Mouse (Mus musculus) adrenal gland, postnatal 4 days (tissue): Measurements from ENCODE around the gene Ccdc8. TPM values are rescaled to one million over a fixed set of nuclear protein-coding genes. Genes with fewer than 3 reads are reported as not detected.

Source experiments
- DNase-seq, 2 experiments: peaks; one replicate each; pipeline ENCODE4 v3.0.0; 2021 to 2022; ENCODE audit warnings: low spot score in 2 of 2, mixed read lengths in 2 of 2
- total RNA-seq, 2 experiments: library from RNA; stranded (reverse); gene quantifications; 2 replicates each; pipeline ENCODE4 v1.2.3; 2021

Ccdc8 gene
- total RNA-seq, 2 experiments from 2014 or later = 40.2 to 45.4 TPM

GRCm38 (mm10) chr7:17007300-17007699 lies 14.8 kb downstream of the Ccdc8 start:
- no peak for DNase-seq

DNA sequence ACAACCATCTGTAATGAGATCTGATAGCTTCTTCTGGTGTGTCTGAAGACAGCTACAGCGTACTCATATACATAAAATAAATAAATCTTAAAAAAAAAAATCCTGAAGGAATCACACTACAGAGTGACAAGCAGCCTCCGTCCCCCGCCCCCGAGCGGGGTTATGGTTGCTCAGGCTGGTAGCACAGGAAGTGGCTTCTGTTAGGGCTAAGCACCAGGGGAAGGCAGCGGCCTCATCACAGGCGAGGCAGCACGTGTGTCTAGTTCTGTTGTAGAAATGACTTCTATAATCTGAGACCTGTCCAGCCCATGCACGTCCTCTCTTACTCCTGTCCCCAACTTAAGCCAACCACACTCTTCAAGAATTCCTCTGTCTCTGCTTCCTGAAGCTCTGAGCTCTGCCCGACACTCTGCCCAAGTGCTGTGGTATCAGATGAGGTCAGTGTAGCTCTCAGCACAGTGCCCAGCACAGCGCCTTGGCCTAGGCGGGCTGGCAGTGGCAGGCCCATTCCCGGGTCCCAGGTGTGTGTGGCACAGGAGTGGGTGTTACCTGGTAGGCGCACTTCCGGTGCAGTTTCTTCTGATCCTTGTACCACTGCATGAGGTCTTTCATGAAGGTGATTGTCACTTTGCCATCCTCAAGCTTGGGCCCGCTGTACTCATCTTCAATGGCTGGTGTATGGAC lies 17.0 kb downstream of the Ccdc8 start:
- DNase-seq = no peak

GRCm38 (mm10) chr7:17010010-17010347 lies 17.5 kb downstream of the Ccdc8 start:
- DNase-seq = no peak

DNA sequence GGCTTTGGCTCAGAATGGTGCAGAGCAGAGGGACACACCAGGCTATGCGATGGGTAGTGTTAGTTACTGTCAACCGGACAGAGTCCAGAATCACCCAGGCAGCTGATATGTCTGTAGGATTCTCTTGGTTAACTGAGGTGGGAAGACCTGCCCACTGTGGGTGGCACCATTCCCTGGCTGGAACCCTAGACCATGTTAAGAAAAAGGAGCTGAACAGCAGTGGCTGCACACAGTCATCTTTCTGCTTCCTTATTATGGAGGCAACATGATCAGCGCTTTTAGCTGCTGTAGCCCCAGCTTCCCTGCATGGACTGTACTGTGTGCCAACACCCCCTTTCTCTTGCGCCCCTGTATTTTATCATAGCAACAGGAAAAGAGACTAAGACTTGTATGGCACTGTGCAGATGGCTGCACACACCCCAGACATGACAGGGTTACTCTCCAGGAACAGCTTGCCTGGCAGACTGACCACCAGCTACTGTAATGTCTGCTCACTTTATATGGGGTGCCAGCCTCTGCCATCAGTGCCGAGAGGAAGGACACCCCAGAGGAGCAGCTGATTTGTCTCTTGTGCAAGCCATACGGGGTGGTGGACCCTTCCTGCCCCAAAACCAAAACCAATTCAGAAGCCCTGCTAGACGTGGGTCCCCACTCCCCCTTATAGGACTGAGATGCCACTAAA lies 19.5 kb downstream of the Ccdc8 start:
- no peak for DNase-seq

DNA sequence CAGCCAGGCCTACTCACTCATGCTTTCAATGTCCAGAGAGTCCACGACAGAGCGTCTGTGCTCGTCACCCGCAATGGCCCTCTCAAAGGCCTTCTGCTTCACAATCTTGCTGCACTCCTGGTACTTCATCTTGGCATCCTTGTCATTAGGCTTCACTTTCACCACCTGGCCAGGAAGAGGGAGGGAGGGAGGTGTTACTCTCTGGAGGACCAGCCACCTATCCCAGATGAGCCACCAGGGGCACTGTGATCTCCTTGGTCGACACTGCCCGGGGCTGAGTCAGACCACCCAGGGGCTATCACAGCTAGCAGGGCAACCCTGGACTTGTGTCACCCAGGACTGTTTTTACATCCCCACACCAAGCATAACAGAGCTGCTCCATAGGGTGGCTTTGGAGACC lies 22.9 kb downstream of the Ccdc8 start:
- DNase-seq = no peak

DNA sequence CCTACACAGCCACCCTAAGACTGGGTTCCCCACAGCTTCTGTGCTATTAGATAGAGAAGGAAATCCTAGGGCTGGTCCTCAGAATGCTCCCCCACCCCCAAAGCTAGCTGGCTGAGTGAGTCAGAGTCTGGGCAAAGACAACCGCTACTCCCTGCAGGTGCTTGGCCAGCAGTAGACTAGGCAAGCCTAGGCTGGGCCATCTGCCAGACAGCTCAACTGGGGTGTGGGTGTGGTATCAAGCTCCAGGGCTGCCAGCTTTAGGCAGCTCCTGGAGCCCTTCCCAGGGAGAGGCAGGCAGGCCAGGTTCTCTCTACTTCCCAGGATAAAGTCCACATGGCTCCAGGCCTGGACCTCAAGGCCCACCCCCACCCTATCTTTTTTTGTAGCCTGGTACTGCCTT lies 24.5 kb downstream of the Ccdc8 start:
- peak in 1 of 2 experiments; percentile 50 for DNase-seq

- DNase-seq = no peak
Measured at GRCm38 (mm10) chr7:17017921-17018320, 25.4 kb downstream of the Ccdc8 start.

GRCm38 (mm10) chr7:17019426-17020166 lies 27.1 kb downstream of the Ccdc8 start:
- no peak for DNase-seq

GRCm38 (mm10) chr7:17022176-17022575 lies 29.7 kb downstream of the Ccdc8 start:
- DNase-seq = no peak

GRCm38 (mm10) chr7:17023701-17024100 lies 31.2 kb downstream of the Ccdc8 start:
- no peak for DNase-seq

DNA sequence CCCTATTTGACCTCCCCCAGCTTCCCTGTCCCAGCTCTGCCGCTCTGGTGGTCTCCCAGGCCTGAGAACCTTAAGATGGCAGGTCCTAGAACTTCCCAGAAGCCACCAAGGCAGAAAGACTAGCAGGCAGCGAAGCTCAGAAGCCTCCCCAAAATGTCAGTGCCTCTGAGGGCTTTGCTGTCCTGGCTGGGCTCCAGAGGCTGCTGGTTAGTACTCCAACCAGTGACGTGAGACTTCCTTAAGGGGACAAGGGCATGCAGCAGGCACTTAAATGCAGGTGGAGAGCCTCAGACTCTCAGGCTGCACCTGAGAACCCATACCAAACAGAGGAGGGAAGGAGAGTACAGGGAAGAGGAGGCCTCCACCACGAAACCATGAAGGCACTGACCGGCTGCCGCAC lies 31.6 kb downstream of the Ccdc8 start:
- DNase-seq = no peak

- DNase-seq = no peak
Measured at GRCm38 (mm10) chr7:17024814-17025504, 32.5 kb downstream of the Ccdc8 start.

GRCm38 (mm10) chr7:17025505-17025894 lies 33.0 kb downstream of the Ccdc8 start:
- no peak for DNase-seq

DNA sequence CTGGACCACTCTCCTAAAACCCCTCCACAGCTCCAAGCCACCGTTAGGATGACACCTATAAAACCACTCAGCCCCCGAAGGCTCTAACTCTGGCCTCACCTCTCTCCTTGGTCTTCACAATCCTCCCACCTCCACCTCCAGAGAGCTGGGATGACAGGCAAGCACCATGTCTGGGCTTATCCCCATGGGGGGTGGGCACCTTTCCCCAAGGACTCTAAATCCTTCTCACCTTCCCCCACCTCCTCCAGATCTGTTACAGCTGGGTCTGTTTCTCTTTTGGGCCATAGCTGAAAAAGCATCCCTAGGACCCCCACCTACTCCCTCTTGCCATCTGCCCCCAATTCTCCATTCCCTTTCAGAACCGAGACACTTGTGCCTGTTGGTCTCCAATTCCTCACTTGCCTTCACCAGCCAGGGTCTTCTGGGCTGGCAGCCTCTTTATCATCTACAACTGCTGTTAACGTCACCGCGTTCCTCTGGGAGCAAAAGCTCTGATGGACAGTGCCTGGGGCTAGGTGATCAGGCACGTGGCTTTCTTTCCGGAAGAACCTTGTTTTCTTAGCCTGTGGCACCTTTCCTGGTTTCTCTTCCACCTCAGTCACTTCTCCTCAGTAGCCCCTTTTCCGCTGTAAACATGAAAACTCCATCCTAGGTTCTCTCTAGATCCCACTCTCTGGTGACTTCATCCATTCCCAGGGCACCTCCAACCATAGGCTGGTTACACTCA lies 33.6 kb downstream of the Ccdc8 start:
- DNase-seq = no peak

DNA sequence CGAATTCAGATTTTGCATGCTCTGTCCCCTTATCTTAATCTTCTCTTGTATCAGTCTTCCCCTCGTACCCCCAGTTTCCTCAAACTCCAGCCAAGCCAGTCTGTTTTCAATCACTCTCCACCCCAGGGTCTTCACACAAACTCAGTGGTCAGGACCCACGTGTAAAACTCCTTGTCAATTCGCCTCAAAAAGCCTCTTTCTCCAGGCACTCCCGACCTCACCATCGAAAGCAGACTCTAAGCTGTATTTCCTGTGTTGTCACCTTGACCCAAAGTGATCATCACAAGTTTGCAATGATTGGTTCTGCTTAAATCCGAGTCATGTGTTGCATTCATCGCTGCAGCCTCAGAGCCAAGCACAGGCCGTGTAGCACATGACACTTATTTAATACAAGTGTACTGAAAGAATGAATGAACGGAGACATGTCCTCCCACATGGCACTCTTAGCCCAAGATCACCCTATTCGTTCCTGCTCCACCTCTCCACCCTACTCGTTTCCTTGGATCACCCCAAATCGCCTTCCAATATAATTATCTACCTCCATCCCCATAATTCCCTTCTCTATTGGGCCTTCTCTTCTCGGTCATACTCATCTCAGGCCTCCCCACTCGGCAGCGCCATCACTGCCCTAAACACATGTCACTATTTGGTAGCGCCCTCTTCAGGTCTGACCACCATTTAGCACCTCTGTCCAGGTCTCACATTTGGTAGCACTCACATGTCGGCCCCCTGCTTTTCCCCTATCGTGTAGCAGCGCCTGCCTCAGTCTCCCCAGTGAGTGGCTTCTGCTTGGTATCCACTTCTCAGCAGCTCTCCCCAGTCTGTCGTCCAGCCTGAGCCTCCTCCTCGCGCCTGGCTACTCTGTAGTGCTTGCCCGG lies 34.4 kb downstream of the Ccdc8 start:
- DNase-seq = no peak

- DNase-seq = peak; percentile 79 to 86
Measured at GRCm38 (mm10) chr7:17027588-17028343, 35.3 kb downstream of the Ccdc8 start, which contains the start of gene Ppp5c. TSS of gene Ppp5c (minus strand) at chr7:17027924.

GRCm38 (mm10) chr7:17028923-17029322 lies 36.4 kb downstream of the Ccdc8 start:
- no peak for DNase-seq

- no peak for DNase-seq
Measured at GRCm38 (mm10) chr7:17030239-17030638, 37.7 kb downstream of the Ccdc8 start.

DNA sequence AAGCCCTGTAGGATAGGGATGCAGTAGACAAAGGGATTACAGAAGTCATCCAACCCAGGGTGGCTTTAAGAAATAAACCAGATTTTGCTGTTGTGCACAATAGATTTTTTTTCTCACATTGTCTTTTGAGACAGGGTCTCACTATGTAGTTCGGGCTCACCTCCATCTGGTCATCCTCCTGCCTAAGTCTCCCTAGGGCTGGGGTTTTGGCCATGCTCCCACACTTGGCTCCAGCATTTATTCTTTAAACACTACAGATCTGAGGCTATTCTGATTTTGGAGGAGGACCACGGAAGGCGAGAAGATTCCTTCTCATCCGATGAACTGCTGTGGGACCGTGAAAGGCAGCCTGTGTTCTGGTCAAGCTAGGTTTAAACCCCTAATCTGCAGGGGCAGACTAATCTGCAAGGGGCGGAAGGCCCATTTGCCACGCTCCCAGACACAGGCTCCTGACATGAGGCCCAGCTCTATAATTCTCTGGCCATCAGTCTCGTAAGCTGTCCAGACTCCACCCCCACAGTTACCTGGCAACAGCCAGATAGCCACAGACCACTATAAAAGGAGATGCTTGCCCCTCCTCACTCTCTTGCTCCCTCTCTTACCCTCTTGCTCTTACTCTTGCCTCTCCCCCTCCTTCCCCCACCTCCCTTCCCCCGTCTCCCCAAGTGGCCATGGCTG lies 45.6 kb downstream of the Ccdc8 start:
- DNase-seq = no peak
